Comparison of ENCODE assay signal across 25 mouse cellular contexts in the genomic region with DNA sequence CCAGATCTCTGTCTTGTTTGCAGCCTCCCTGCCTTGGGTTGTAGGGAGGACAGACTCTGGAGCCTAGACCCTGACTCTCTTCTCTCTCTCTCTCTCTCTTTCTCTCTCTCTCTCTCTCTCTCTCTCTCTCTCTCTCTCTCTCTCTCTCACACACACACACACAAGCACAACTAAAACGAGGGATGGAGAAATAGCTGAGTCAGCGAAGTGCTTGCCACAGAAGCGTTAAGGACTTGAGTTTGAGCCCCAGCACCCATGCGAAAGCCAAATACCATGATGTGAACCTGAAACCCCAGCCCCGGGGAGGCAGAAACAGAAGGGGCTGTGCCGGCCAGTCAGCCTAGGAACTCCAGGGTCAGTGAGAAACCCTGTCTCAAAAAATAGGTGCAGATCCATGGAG. TPM values are rescaled to one million over a fixed set of nuclear protein-coding genes. Genes with fewer than 3 reads are reported as not detected.
"Had no signal": no experiment of that assay in that cellular context is flagged by ENCODE, and none has a peak within 500 bp of the region (broad histone marks: within the 10 kb centered on the region; RNA-seq: fewer than 3 reads in every experiment).

No protein-coding gene starts in this region.

- DNase-seq: retina, postnatal 1 day; right cerebral cortex, adult 18-20 months; right cerebral cortex, postnatal 14 days; right cerebral cortex, postnatal 25 days; right cerebral cortex, postnatal 4 days; spleen, adult 18-20 months; thymus, adult 18-20 months; thymus, adult 2 months; thymus, postnatal 14 days; thymus, postnatal 25 days; thymus, postnatal 36 days; thymus, postnatal 4 days had no signal

- H3K4me2 ChIP-seq: neural tube, embryonic 12.5 days; neural tube, embryonic 13.5 days; neural tube, embryonic 15.5 days; stomach, embryonic 15.5 days had no signal

- H3K36me3 ChIP-seq: neural tube, embryonic 13.5 days; neural tube, embryonic 15.5 days had no signal

- H3K27ac ChIP-seq: neural tube, embryonic 12.5 days; neural tube, embryonic 13.5 days; neural tube, embryonic 15.5 days; stomach, embryonic 15.5 days; stomach, postnatal 0 days had no signal

- H3K9ac ChIP-seq: neural tube, embryonic 12.5 days; neural tube, embryonic 13.5 days; neural tube, embryonic 15.5 days; stomach, embryonic 15.5 days had no signal

- H3K9me3 ChIP-seq: neural tube, embryonic 12.5 days; neural tube, embryonic 13.5 days; neural tube, embryonic 15.5 days; stomach, embryonic 15.5 days had no signal

- H3K4me1 ChIP-seq: stomach, embryonic 15.5 days had no signal

- H3K27me3 ChIP-seq: neural tube, embryonic 12.5 days; neural tube, embryonic 13.5 days; neural tube, embryonic 15.5 days; stomach, embryonic 15.5 days had no signal

- H3K4me3 ChIP-seq: neural tube, embryonic 12.5 days; neural tube, embryonic 13.5 days; neural tube, embryonic 15.5 days; stomach, embryonic 15.5 days had no signal

RNA-seq across cellular contexts. Expression of a gene that starts 59.8 kb away (rescaled TPM):
- total RNA-seq: neutrophil, adult 5-6 weeks had no signal
- polyA plus RNA-seq: neural tube, embryonic 12.5 days; neural tube, embryonic 13.5 days; neural tube, embryonic 14.5 days; neural tube, embryonic 15.5 days; small intestine, adult 2 months; spleen, adult 2 months; stomach, embryonic 14.5 days; stomach, embryonic 15.5 days; stomach, embryonic 16.5 days; stomach, postnatal 0 days; thymus, postnatal 0 days; urinary bladder, adult 2 months had no signal
